Mouse (Mus musculus): ENCODE results near the gene Eef1akmt3. TPM values are rescaled to one million over a fixed set of nuclear protein-coding genes. Genes with fewer than 3 reads are reported as not detected.

Gene Eef1akmt3
- polyA plus RNA-seq, 1 experiment from 2014 or later, result 0.36 TPM

- no peak overlapping the region for H3K4me2 ChIP-seq (ENCODE audit: low read depth, low read length)
- no peak overlapping the region for H3K4me3 ChIP-seq (ENCODE audit: low read length)
- WGBS, result 89% methylated on average over 3 of the region's 3 CpGs
- H3K9me3 ChIP-seq (ENCODE audit: control insufficient read depth, low read length), result no peaks in the 10 kb centered on the region
- H3K27me3 ChIP-seq (ENCODE audit: control insufficient read depth, insufficient read depth, low read depth, low read length), result no peaks in the 10 kb centered on the region
- H3K9ac ChIP-seq (ENCODE audit: low read length), result no peak overlapping the region
- peaks cover 55% of the 10 kb centered on the region for H3K36me3 ChIP-seq (ENCODE audit: control insufficient read depth, insufficient read depth, low read length)
- H3K27ac ChIP-seq (ENCODE audit: low read length), result no peak overlapping the region
- H3K4me1 ChIP-seq (replicated peaks; ENCODE audit: control insufficient read depth, insufficient read depth, low read length), result peaks cover 16% of the 10 kb centered on the region
- ATAC-seq (ENCODE audit: low read depth), result no peak
These were observed 47.7 kb downstream of the Eef1akmt3 start for GRCm38 (mm10) chr10:126993621-126994020.

GRCm38 (mm10) chr10:126991676-126992075 is 49.6 kb downstream of the Eef1akmt3 start:
- peaks cover 35% of the 10 kb centered on the region for H3K4me1 ChIP-seq (replicated peaks; ENCODE audit: control insufficient read depth, insufficient read depth, low read length)
- no peak overlapping the region for H3K27ac ChIP-seq (ENCODE audit: low read length)
- 77% methylated on average over 3 of the region's 3 CpGs for WGBS
- H3K9ac ChIP-seq (ENCODE audit: low read length), result no peak overlapping the region
- H3K27me3 ChIP-seq (ENCODE audit: control insufficient read depth, insufficient read depth, low read depth, low read length), result no peaks in the 10 kb centered on the region
- ATAC-seq (ENCODE audit: low read depth), result no peak
- peaks cover 40% of the 10 kb centered on the region for H3K36me3 ChIP-seq (ENCODE audit: control insufficient read depth, insufficient read depth, low read length)
- no peaks in the 10 kb centered on the region for H3K9me3 ChIP-seq (ENCODE audit: control insufficient read depth, low read length)
- H3K4me3 ChIP-seq (ENCODE audit: low read length), result no peak overlapping the region
- H3K4me2 ChIP-seq (ENCODE audit: low read depth, low read length), result no peak overlapping the region

- ATAC-seq (ENCODE audit: low read depth), result peak; percentile 79
- H3K27ac ChIP-seq (ENCODE audit: low read length), result no peak overlapping the region
These were observed 50.8 kb downstream of the Eef1akmt3 start for GRCm38 (mm10) chr10:126990313-126991056.

GRCm38 (mm10) chr10:126988513-126989165 is 52.7 kb downstream of the Eef1akmt3 start:
- peak overlapping the region; percentile 36 for H3K27ac ChIP-seq (ENCODE audit: low read length)
- H3K4me2 ChIP-seq (ENCODE audit: low read depth, low read length), result no peak overlapping the region
- H3K9ac ChIP-seq (ENCODE audit: low read length), result peak overlapping the region; percentile 8
- H3K9me3 ChIP-seq (ENCODE audit: control insufficient read depth, low read length), result no peaks in the 10 kb centered on the region
- peaks cover 18% of the 10 kb centered on the region for H3K36me3 ChIP-seq (ENCODE audit: control insufficient read depth, insufficient read depth, low read length)
- H3K4me3 ChIP-seq (ENCODE audit: low read length), result no peak overlapping the region
- WGBS, result 54% methylated on average over 5 of the region's 5 CpGs
- no peak for ATAC-seq (ENCODE audit: low read depth)
- no peaks in the 10 kb centered on the region for H3K27me3 ChIP-seq (ENCODE audit: control insufficient read depth, insufficient read depth, low read depth, low read length)
- peaks cover 64% of the 10 kb centered on the region for H3K4me1 ChIP-seq (replicated peaks; ENCODE audit: control insufficient read depth, insufficient read depth, low read length)

More at GRCm38 (mm10) chr10:126990313-126991056, 50.8 kb downstream of the Eef1akmt3 start:
- H3K27me3 ChIP-seq (ENCODE audit: control insufficient read depth, insufficient read depth, low read depth, low read length), result no peaks in the 10 kb centered on the region
- H3K36me3 ChIP-seq (ENCODE audit: control insufficient read depth, insufficient read depth, low read length), result peaks cover 35% of the 10 kb centered on the region
- no peak overlapping the region for H3K4me2 ChIP-seq (ENCODE audit: low read depth, low read length)
- H3K4me1 ChIP-seq (replicated peaks; ENCODE audit: control insufficient read depth, insufficient read depth, low read length), result peaks cover 47% of the 10 kb centered on the region
- no peak overlapping the region for H3K4me3 ChIP-seq (ENCODE audit: low read length)
- no peak overlapping the region for H3K9ac ChIP-seq (ENCODE audit: low read length)
- H3K9me3 ChIP-seq (ENCODE audit: control insufficient read depth, low read length), result no peaks in the 10 kb centered on the region
- WGBS, result 54% methylated on average over 7 of the region's 7 CpGs

- peaks cover 6% of the 10 kb centered on the region for H3K36me3 ChIP-seq (ENCODE audit: control insufficient read depth, insufficient read depth, low read length)
- H3K4me2 ChIP-seq (ENCODE audit: low read depth, low read length), result peak overlapping the region; percentile 45
- H3K4me1 ChIP-seq (replicated peaks; ENCODE audit: control insufficient read depth, insufficient read depth, low read length), result peaks cover 76% of the 10 kb centered on the region
- no peak for ATAC-seq (ENCODE audit: low read depth)
- H3K9ac ChIP-seq (ENCODE audit: low read length), result peak overlapping the region; percentile 17
- H3K27me3 ChIP-seq (ENCODE audit: control insufficient read depth, insufficient read depth, low read depth, low read length), result no peaks in the 10 kb centered on the region
- WGBS, result 47% methylated on average over 8 of the region's 8 CpGs
- H3K27ac ChIP-seq (ENCODE audit: low read length), result peak overlapping the region; percentile 92
- no peaks in the 10 kb centered on the region for H3K9me3 ChIP-seq (ENCODE audit: control insufficient read depth, low read length)
- peak overlapping the region; percentile 12; the same call in 1 of the 2 replicates for H3K4me3 ChIP-seq (ENCODE audit: low read length)
These were observed 53.9 kb downstream of the Eef1akmt3 start for GRCm38 (mm10) chr10:126987183-126988118.

- WGBS, result 22% methylated on average over 4 of the region's 4 CpGs
- Histone ChIP-seq H3K27ac (ENCODE audit: low read length) (peak overlapping the region; percentile 92), H3K27me3 (ENCODE audit: control insufficient read depth, insufficient read depth, low read depth, low read length) (no peaks in the 10 kb centered on the region), H3K9ac (ENCODE audit: low read length) (peak overlapping the region; percentile 41), H3K9me3 (ENCODE audit: control insufficient read depth, low read length) (no peaks in the 10 kb centered on the region), H3K4me1 (replicated peaks; ENCODE audit: control insufficient read depth, insufficient read depth, low read length) (peaks cover 85% of the 10 kb centered on the region), H3K4me3 (ENCODE audit: low read length) (peak overlapping the region; percentile 12; the same call in 1 of the 2 replicates), H3K36me3 (ENCODE audit: control insufficient read depth, insufficient read depth, low read length) (no peaks in the 10 kb centered on the region; the same call in 1 of the 2 replicates), H3K4me2 (ENCODE audit: low read depth, low read length) (peak overlapping the region; percentile 45)
- peak; percentile 85 for ATAC-seq (ENCODE audit: low read depth)
These were observed 54.8 kb downstream of the Eef1akmt3 start for GRCm38 (mm10) chr10:126986541-126986961.

GRCm38 (mm10) chr10:126985579-126985978 is 55.7 kb downstream of the Eef1akmt3 start:
- H3K9me3 ChIP-seq (ENCODE audit: control insufficient read depth, low read length), result no peaks in the 10 kb centered on the region
- peak overlapping the region; percentile 92 for H3K27ac ChIP-seq (ENCODE audit: low read length)
- no peak overlapping the region for H3K4me3 ChIP-seq (ENCODE audit: low read length)
- peaks cover 90% of the 10 kb centered on the region for H3K4me1 ChIP-seq (replicated peaks; ENCODE audit: control insufficient read depth, insufficient read depth, low read length)
- H3K36me3 ChIP-seq (ENCODE audit: control insufficient read depth, insufficient read depth, low read length), result no peaks in the 10 kb centered on the region
- 89% methylated on average over 9 of the region's 9 CpGs for WGBS
- no peaks in the 10 kb centered on the region for H3K27me3 ChIP-seq (ENCODE audit: control insufficient read depth, insufficient read depth, low read depth, low read length)
- H3K9ac ChIP-seq (ENCODE audit: low read length), result peak overlapping the region; percentile 41
- H3K4me2 ChIP-seq (ENCODE audit: low read depth, low read length), result 0 out of 2 replicates have a peak overlapping the region, but pooled peaks have one; percentile 45
- ATAC-seq (ENCODE audit: low read depth), result no peak

- Histone ChIP-seq H3K9ac (ENCODE audit: low read length) (peak overlapping the region; percentile 46; the same call in 1 of the 2 replicates), H3K4me3 (ENCODE audit: low read length) (no peak overlapping the region), H3K4me2 (ENCODE audit: low read depth, low read length) (no peak overlapping the region), H3K27me3 (ENCODE audit: control insufficient read depth, insufficient read depth, low read depth, low read length) (no peaks in the 10 kb centered on the region), H3K36me3 (ENCODE audit: control insufficient read depth, insufficient read depth, low read length) (no peaks in the 10 kb centered on the region), H3K4me1 (replicated peaks; ENCODE audit: control insufficient read depth, insufficient read depth, low read length) (peaks cover 88% of the 10 kb centered on the region), H3K27ac (ENCODE audit: low read length) (peak overlapping the region; percentile 79), H3K9me3 (ENCODE audit: control insufficient read depth, low read length) (no peaks in the 10 kb centered on the region)
- WGBS, result 67% methylated on average over 4 of the region's 4 CpGs
- no peak for ATAC-seq (ENCODE audit: low read depth)
These were observed 56.2 kb downstream of the Eef1akmt3 start for GRCm38 (mm10) chr10:126985127-126985526.

All from lung, embryonic 16.5 days (tissue).